Mouse (Mus musculus) liver, postnatal 0 days (tissue): ENCODE measurements around the gene Repin1. TPM values are rescaled to one million over a fixed set of nuclear protein-coding genes. Genes with fewer than 3 reads are reported as not detected.

Experiments
- ATAC-seq: fragments of 200-750 bp; cut with Nextera tagmentation; 2 replicates; pipeline ENCODE4 v1.8.0; 2017; ENCODE audit warnings: mild to moderate bottlenecking, moderate library complexity
- DNase-seq: peaks from one replicate; pipeline ENCODE4 v3.0.0-alpha.2; 2016
- H3K27ac ChIP-seq: fragments of 300-500 bp; sonication (generic); 2 replicates; pipeline ENCODE4 v1.5.1; 2014; ENCODE audit warnings: antibody characterized with exemption, moderate library complexity, mild to moderate bottlenecking, low read depth
- H3K27me3 ChIP-seq: fragments of 300-500 bp; sonication (generic); 2 replicates; pipeline ENCODE4 v1.6.1; 2014; ENCODE audit warnings: low read length, control low read depth, mixed read lengths; ENCODE audit not compliant: insufficient read depth
- H3K36me3 ChIP-seq: fragments of 300-500 bp; sonication (generic); replicated peaks from 2 replicates; pipeline ENCODE4 v1.6.1; 2014; ENCODE audit warnings: mild to moderate bottlenecking, control low read depth, low read length, moderate library complexity, mixed read lengths; ENCODE audit not compliant: insufficient read depth
- H3K4me1 ChIP-seq: fragments of 300-500 bp; sonication (generic); 2 replicates; pipeline ENCODE4 v1.6.1; 2014; ENCODE audit warnings: antibody characterized with exemption, mild to moderate bottlenecking, control low read depth; ENCODE audit not compliant: insufficient read depth
- H3K4me2 ChIP-seq: fragments of 300-500 bp; sonication (generic); 2 replicates; pipeline ENCODE4 v1.6.1; 2014; ENCODE audit warnings: low read depth, mild to moderate bottlenecking, low read length, moderate library complexity, mixed read lengths
- H3K4me3 ChIP-seq: fragments of 300-500 bp; sonication (generic); 2 replicates; pipeline ENCODE4 v1.5.1; 2014; ENCODE audit warnings: low read depth, low read length
- H3K9ac ChIP-seq: fragments of 300-500 bp; sonication (generic); replicated peaks from 2 replicates; pipeline ENCODE4 v1.6.1; 2014; ENCODE audit warnings: mild to moderate bottlenecking, moderate library complexity
- H3K9me3 ChIP-seq: fragments of 300-500 bp; sonication (generic); 2 replicates; pipeline ENCODE4 v1.6.1; 2016; ENCODE audit warnings: mild to moderate bottlenecking, control low read depth, low read length, mixed read lengths
- CTCF ChIP-seq: sonication (generic); IDR thresholded peaks from 2 replicates; pipeline ENCODE4 v1.5.1; 2016; ENCODE audit warnings: antibody characterized with exemption, low read depth
- EP300 ChIP-seq: IDR thresholded peaks from 2 replicates; pipeline ENCODE4 v1.6.1; 2016; ENCODE audit warnings: antibody characterized with exemption, low read depth, mild to moderate bottlenecking
- WGBS: fragments of 180-500 bp; shearing (Covaris S2); extraction: QIAGEN DNeasy Blood & Tissue Kit; methylation state at CpG from one replicate; pipeline ENCODE4 v1.1.7; 2014; ENCODE audit not compliant: insufficient replicate concordance; 5-methylcytosine and 5-hydroxymethylcytosine counted together
- polyA plus RNA-seq: library from polyadenylated mRNA; unstranded; fragments of >200 nt; fragmentation: Nextera tagmentation; extraction: Ambion mirVana; gene quantifications from 2 replicates; pipeline ENCODE4 v1.2.1, GENCODE M21; 2015

The Repin1 gene
- polyA plus RNA-seq, 1 experiment from 2014 or later, result 14.4 TPM

DNA sequence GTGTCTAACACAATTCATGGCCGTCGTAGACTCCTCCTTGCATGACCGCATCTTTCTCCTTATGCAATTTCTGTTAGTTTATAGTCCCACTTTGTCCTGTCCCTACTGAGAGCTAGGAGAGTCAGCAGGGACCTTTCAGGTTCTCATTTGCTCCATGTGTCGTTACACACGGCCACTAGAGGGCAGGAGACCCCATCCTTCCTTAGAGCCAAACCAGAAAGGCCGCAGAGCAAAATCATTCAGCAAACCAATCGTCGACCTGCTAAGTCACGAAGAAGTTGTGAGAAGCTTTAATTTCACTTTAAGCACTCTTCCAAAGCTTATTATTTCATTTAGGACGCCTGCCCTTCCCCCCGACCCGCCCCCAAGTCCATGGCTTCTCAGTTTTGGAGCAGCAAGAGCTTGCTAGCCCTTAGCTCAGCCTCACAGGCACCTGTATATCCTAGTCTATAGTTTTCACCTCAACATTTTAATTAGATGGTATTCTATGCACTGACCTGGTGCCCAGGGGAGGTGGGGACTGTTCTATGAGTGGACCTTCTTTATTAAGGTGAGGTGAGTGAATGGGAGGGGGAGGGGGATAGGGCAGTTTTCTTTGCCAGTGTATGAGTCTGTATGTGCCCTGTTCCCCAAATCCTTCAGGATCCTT lies 52.1 kb downstream of the Repin1 start:
- Histone ChIP-seq H3K4me2 (0 out of 2 replicates have a peak overlapping the region, but pooled peaks have one; percentile 32), H3K36me3 (no peaks in the 10 kb centered on the region), H3K9ac (no peak overlapping the region), H3K4me3 (no peak overlapping the region), H3K9me3 (no peaks in the 10 kb centered on the region), H3K27me3 (no peaks in the 10 kb centered on the region), H3K27ac (no peak overlapping the region), H3K4me1 (peaks cover 4% of the 10 kb centered on the region)
- ATAC-seq (peak; percentile 45; the same call in 1 of the 2 replicates), DNase-seq (peak; percentile 78)
- peak; percentile 89 for TF ChIP-seq CTCF
- no peak for TF ChIP-seq EP300
- 4% methylated on average over 12 of the region's 12 CpGs for WGBS

DNA sequence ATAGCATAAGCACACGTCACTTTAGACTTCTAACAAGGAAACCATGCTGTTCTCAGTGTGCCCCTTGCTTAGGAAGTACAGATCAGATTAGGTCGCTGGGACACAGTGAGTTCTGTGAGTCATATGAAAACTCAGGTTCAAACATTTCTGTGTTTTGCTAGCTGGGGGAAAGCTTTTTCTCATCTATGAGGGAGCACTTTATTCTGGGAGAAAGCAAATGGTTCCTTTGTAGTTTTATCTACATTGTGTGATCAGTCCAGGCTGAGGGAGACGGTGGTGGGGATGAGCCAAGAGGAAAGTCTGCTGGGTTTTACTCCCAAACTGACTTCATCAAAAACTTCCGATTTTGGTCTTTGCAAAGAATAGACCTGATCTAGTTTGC lies 52.6 kb downstream of the Repin1 start:
- Histone ChIP-seq H3K36me3 (no peaks in the 10 kb centered on the region), H3K4me2 (no peak overlapping the region), H3K9me3 (no peaks in the 10 kb centered on the region), H3K4me1 (peaks cover 4% of the 10 kb centered on the region), H3K9ac (no peak overlapping the region), H3K27me3 (no peaks in the 10 kb centered on the region), H3K4me3 (no peak overlapping the region), H3K27ac (no peak overlapping the region)
- TF ChIP-seq CTCF (no peak), EP300 (no peak)
- no peak for ATAC-seq
- no peak for DNase-seq
- WGBS, result 58% methylated on average over 4 of the region's 4 CpGs

DNA sequence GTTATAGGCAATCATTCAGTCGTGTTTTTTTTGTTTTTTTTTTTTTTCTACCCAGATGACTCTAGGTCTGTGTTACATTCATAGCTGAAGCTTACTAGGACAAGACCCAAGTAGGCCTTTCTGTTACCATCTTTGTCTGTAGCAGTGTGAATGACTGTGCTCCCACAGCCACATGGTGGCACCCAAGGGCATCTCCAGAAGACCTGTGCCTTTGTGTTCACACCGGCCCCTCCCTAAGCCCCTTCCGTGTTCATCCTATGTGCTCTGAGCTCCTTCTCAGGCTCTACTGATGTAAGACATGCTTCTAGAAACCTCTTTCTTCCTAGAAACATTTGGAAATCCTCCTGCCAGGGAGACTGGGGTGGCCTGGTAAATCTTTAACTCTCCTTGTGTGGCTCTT lies 53.3 kb downstream of the Repin1 start, which contains the start of gene Gimap8:
Gimap8 (plus strand) TSS at position 240 of the 400 bp plus-strand sequence.
- H3K36me3 ChIP-seq, result no peaks in the 10 kb centered on the region
- H3K4me3 ChIP-seq, result no peak within 1 kb of the TSS
- TF ChIP-seq CTCF (peak; percentile 76), EP300 (no peak)
- ATAC-seq, result peak; percentile 61
- 5% methylated on average over 3 of the region's 3 CpGs for WGBS
- peak; percentile 69 for DNase-seq
- no peaks in the 10 kb centered on the region for H3K27me3 ChIP-seq
- H3K9me3 ChIP-seq, result no peaks in the 10 kb centered on the region
- H3K4me1 ChIP-seq, result peaks cover 4% of the 10 kb centered on the region
- H3K4me2 ChIP-seq, result peak within 1 kb of the TSS; percentile 24; the same call in 1 of the 2 replicates
- no peak within 1 kb of the TSS for H3K27ac ChIP-seq
- H3K9ac ChIP-seq, result no peak within 1 kb of the TSS

DNA sequence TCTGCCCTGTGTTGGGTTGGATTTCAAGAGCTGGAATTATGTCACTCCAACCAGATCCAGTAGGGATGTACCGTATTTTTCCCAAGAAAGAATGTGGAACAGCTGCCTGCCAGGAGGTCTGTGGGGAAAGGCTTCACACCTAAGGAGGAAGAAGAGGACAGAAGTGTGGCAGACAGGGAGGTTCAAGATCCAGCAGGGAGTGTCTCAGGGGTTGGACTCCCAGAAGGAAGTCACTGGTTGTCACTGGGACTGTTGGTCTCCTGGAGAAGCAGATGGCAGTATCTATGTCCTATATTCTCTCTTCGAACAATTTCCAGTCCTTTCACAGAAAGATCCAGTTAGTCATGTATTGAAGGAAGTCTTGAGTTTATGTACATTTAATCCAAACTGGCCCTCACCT lies 53.9 kb downstream of the Repin1 start:
- no peaks in the 10 kb centered on the region for H3K9me3 ChIP-seq
- ATAC-seq (no peak), DNase-seq (peak; percentile 9)
- WGBS, result 69% methylated on average over 2 of the region's 2 CpGs
- no peak overlapping the region for H3K27ac ChIP-seq
- TF ChIP-seq EP300, result no peak
- no peak for TF ChIP-seq CTCF
- no peak overlapping the region for H3K4me3 ChIP-seq
- no peaks in the 10 kb centered on the region for H3K36me3 ChIP-seq
- no peaks in the 10 kb centered on the region for H3K27me3 ChIP-seq
- H3K9ac ChIP-seq, result no peak overlapping the region
- H3K4me1 ChIP-seq, result peaks cover 4% of the 10 kb centered on the region
- H3K4me2 ChIP-seq, result peak overlapping the region; percentile 24; the same call in 1 of the 2 replicates

Other genes starting within 250 kb of the Repin1 start
- 1.9 and 2.2 TPM in 2 replicates for gene Krba1, start 198.3 kb upstream of the Repin1 start, polyA plus RNA-seq
- gene Zfp467, start 148.1 kb upstream of the Repin1 start, polyA plus RNA-seq, result 4.9 TPM in 2 replicates
- 0.01 and 0.06 TPM in 2 replicates for gene Sspo, start 145.7 kb upstream of the Repin1 start, polyA plus RNA-seq
- gene Atp6v0e2, start 56.3 kb upstream of the Repin1 start, polyA plus RNA-seq, result 1.1 and 1.2 TPM in 2 replicates
- 2.4 and 2.7 TPM in 2 replicates for gene Lrrc61, start 39.1 kb upstream of the Repin1 start, polyA plus RNA-seq
- gene Rarres2, start 21.1 kb upstream of the Repin1 start, polyA plus RNA-seq, result 485 and 531 TPM in 2 replicates
- gene Gm45021, start 4.3 kb upstream of the Repin1 start, polyA plus RNA-seq, result not detected in 2 replicates
- gene Gm44965, start 58 bp downstream of the Repin1 start, polyA plus RNA-seq, result not detected in 2 replicates
- 0.93 and 1.8 TPM in 2 replicates for gene Zfp775, start 8.2 kb downstream of the Repin1 start, polyA plus RNA-seq
- gene AI854703, start 32.9 kb downstream of the Repin1 start, polyA plus RNA-seq, result 0.16 and 0.20 TPM in 2 replicates
- gene Gimap8, start 53.4 kb downstream of the Repin1 start, polyA plus RNA-seq, result 1.1 TPM in 2 replicates
- gene Gimap9, start 82.2 kb downstream of the Repin1 start, polyA plus RNA-seq, result 10.2 and 10.9 TPM in 2 replicates
- 13.5 and 14.5 TPM in 2 replicates for gene Gimap4, start 90.7 kb downstream of the Repin1 start, polyA plus RNA-seq
- 12.2 and 12.5 TPM in 2 replicates for gene Gimap6, start 114.3 kb downstream of the Repin1 start, polyA plus RNA-seq
- 1.1 TPM in 1 of 2 replicates, not detected in the other for gene Gm28053, start 124.7 kb downstream of the Repin1 start, polyA plus RNA-seq
- gene Gimap7, start 124.7 kb downstream of the Repin1 start, polyA plus RNA-seq, result 0.59 and 0.65 TPM in 2 replicates
- gene Gimap1, start 145.2 kb downstream of the Repin1 start, polyA plus RNA-seq, result 9.2 and 10.0 TPM in 2 replicates
- gene Gimap5, start 152.3 kb downstream of the Repin1 start, polyA plus RNA-seq, result 4.7 and 5.9 TPM in 2 replicates
- gene Gimap3, start 177.0 kb downstream of the Repin1 start, polyA plus RNA-seq, result 0.75 and 0.82 TPM in 2 replicates
- 174 and 198 TPM in 2 replicates for gene Tmem176a, start 247.0 kb downstream of the Repin1 start, polyA plus RNA-seq
- 255 and 270 TPM in 2 replicates for gene Tmem176b, start 247.6 kb downstream of the Repin1 start, polyA plus RNA-seq